Mouse (Mus musculus): ENCODE measurements around the gene Pkn3. TPM values are rescaled to one million over a fixed set of nuclear protein-coding genes. Genes with fewer than 3 reads are reported as not detected.

Gene Pkn3
- 11.5 and 13.2 TPM in 2 replicates for polyA plus RNA-seq (2015; fragmentation: Nextera tagmentation; extraction: Ambion mirVana)

GRCm38 (mm10) chr2:30077502-30078348, at the start of gene Pkn3:
Pkn3 (plus strand) TSS chr2:30077684.
- Histone ChIP-seq H3K36me3 (peaks cover 18% of the 10 kb centered on the region), H3K4me1 (peaks cover 14% of the 10 kb centered on the region), H3K9ac (peak within 1 kb of the TSS; percentile 78), H3K27me3 (no peaks in the 10 kb centered on the region), H3K9me3 (replicated peaks) (no peaks in the 10 kb centered on the region), H3K4me3 (replicated peaks) (peak within 1 kb of the TSS; percentile 75), H3K4me2 (peak within 1 kb of the TSS; percentile 97), H3K27ac (peak within 1 kb of the TSS; percentile 94)
- ATAC-seq (replicated peaks; ENCODE audit: low FRiP score): peak; percentile 79
- WGBS: under 1% methylated on average over 53 of the region's 53 CpGs

- 63% methylated on average over 11 of the region's 11 CpGs for WGBS
- ATAC-seq (replicated peaks; ENCODE audit: low FRiP score): no peak
- no peaks in the 10 kb centered on the region for H3K27me3 ChIP-seq
- H3K9ac ChIP-seq: no peak overlapping the region
- H3K9me3 ChIP-seq (replicated peaks): no peaks in the 10 kb centered on the region
- H3K27ac ChIP-seq: no peak overlapping the region
- H3K4me1 ChIP-seq: no peaks in the 10 kb centered on the region
- peaks cover 67% of the 10 kb centered on the region for H3K36me3 ChIP-seq
- H3K4me3 ChIP-seq (replicated peaks): no peak overlapping the region
- no peak overlapping the region for H3K4me2 ChIP-seq
Measured at GRCm38 (mm10) chr2:30032244-30032846, 45.1 kb upstream of the Pkn3 start.

DNA sequence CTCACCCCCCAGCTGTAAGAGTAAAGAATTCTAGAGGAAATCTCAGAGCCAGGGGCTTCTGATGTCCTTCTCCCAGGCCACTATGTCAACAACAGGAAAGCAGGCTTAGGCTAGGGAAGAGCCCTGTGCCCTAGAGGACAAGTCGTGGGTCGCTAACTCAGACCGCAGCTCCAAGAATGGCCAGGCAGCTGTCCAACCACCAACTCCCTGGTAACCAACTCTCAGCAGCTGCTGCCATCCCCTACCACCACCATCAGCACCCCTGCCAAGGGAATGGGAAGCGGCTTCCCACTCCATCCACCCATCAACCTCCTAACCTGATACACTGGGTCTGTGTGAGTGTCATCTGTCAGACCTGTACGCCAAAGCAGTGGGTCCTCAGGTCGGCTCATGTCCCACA, 44.5 kb upstream of the Pkn3 start:
- Histone ChIP-seq H3K27ac (no peak overlapping the region), H3K4me2 (no peak overlapping the region), H3K9ac (no peak overlapping the region), H3K27me3 (no peaks in the 10 kb centered on the region), H3K4me1 (no peaks in the 10 kb centered on the region), H3K9me3 (replicated peaks) (no peaks in the 10 kb centered on the region), H3K4me3 (replicated peaks) (no peak overlapping the region), H3K36me3 (peaks cover 67% of the 10 kb centered on the region)
- 62% methylated on average over 6 of the region's 6 CpGs for WGBS
- ATAC-seq (replicated peaks; ENCODE audit: low FRiP score): no peak

GRCm38 (mm10) chr2:30037762-30038161, 39.7 kb upstream of the Pkn3 start:
- Histone ChIP-seq H3K27me3 (no peaks in the 10 kb centered on the region), H3K9ac (no peak overlapping the region), H3K27ac (no peak overlapping the region), H3K9me3 (replicated peaks) (no peaks in the 10 kb centered on the region), H3K4me3 (replicated peaks) (no peak overlapping the region), H3K36me3 (peaks cover 26% of the 10 kb centered on the region; the same call in 1 of the 2 replicates), H3K4me2 (no peak overlapping the region), H3K4me1 (0 out of 2 replicates have a peak, but pooled peaks cover 2% of the 10 kb centered on the region)
- ATAC-seq (replicated peaks; ENCODE audit: low FRiP score): no peak
- 76% methylated on average over 2 of the region's 2 CpGs for WGBS

- H3K27me3 ChIP-seq: no peaks in the 10 kb centered on the region
- H3K27ac ChIP-seq: no peak overlapping the region
- H3K9ac ChIP-seq: no peak overlapping the region
- H3K4me2 ChIP-seq: no peak overlapping the region
- no peak overlapping the region for H3K4me3 ChIP-seq (replicated peaks)
- 0 out of 2 replicates have a peak, but pooled peaks cover 3% of the 10 kb centered on the region for H3K4me1 ChIP-seq
- peak; percentile 59; the same call in 1 of the 2 replicates for ATAC-seq (replicated peaks; ENCODE audit: low FRiP score)
- H3K9me3 ChIP-seq (replicated peaks): no peaks in the 10 kb centered on the region
- peaks cover 24% of the 10 kb centered on the region; the same call in 1 of the 2 replicates for H3K36me3 ChIP-seq
- WGBS: 64% methylated on average over 10 of the region's 10 CpGs
Measured at GRCm38 (mm10) chr2:30038370-30038769, 39.1 kb upstream of the Pkn3 start.

DNA sequence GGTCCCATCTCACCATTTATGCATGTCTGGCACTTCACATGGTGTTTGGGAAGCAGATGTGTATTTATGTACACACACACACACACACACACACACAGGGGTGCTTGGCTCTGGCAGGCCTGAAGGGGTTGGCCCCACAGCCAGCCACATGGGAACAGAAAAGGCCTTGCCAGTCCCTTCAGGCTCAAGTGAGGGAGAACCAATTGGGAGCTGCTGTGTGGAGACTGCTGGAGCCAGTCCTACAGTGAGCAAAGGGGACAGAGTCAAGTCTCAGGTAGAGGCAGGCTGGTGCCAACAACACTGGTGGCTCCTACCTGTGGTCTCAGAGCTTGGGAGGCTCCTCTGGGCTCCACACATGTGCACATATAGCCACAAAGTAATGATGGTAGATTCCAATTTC, 37.8 kb upstream of the Pkn3 start:
- Histone ChIP-seq H3K9me3 (replicated peaks) (no peaks in the 10 kb centered on the region), H3K4me1 (0 out of 2 replicates have a peak, but pooled peaks cover 3% of the 10 kb centered on the region), H3K4me2 (no peak overlapping the region), H3K36me3 (peaks cover 25% of the 10 kb centered on the region; the same call in 1 of the 2 replicates), H3K27ac (no peak overlapping the region), H3K27me3 (no peaks in the 10 kb centered on the region), H3K9ac (no peak overlapping the region), H3K4me3 (replicated peaks) (no peak overlapping the region)
- no peak for ATAC-seq (replicated peaks; ENCODE audit: low FRiP score)

DNA sequence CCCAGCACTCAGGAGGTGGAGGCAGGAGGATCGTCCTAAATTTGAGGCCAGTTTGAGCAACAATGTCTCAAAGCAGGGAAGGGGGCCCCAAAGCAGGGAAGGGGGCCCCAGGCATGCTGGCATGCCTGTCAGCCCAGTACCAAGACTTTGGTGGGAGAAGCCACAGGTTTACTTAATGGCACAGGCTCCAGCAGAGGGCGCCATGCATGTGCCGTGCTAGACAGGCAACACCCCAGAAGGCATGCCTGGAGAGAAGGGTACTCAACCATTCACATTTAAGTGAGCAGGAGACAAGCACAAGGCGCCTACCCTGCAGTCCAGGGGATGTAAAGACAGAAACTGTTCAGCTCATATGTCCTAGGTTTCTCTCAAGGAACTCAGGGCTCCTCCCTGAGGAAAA, 35.0 kb upstream of the Pkn3 start:
- 0 out of 2 replicates have a peak, but pooled peaks cover 7% of the 10 kb centered on the region for H3K4me1 ChIP-seq
- 6% methylated on average over 4 of the region's 4 CpGs for WGBS
- peak; percentile 55; the same call in 1 of the 2 replicates for ATAC-seq (replicated peaks; ENCODE audit: low FRiP score)

GRCm38 (mm10) chr2:30044550-30044949, 32.9 kb upstream of the Pkn3 start:
- H3K4me3 ChIP-seq (replicated peaks): no peak overlapping the region
- peaks cover 18% of the 10 kb centered on the region for H3K4me1 ChIP-seq
- no peak for ATAC-seq (replicated peaks; ENCODE audit: low FRiP score)
- H3K27me3 ChIP-seq: no peaks in the 10 kb centered on the region
- H3K36me3 ChIP-seq: peaks cover 26% of the 10 kb centered on the region; the same call in 1 of the 2 replicates
- H3K9ac ChIP-seq: no peak overlapping the region
- no peak overlapping the region for H3K27ac ChIP-seq
- WGBS: 91% methylated on average over 5 of the region's 5 CpGs
- H3K4me2 ChIP-seq: no peak overlapping the region
- H3K9me3 ChIP-seq (replicated peaks): no peaks in the 10 kb centered on the region

More for the DNA sequence above, 35.0 kb upstream of the Pkn3 start:
- Histone ChIP-seq H3K27me3 (no peaks in the 10 kb centered on the region), H3K36me3 (peaks cover 32% of the 10 kb centered on the region; the same call in 1 of the 2 replicates), H3K9ac (no peak overlapping the region), H3K9me3 (replicated peaks) (no peaks in the 10 kb centered on the region), H3K4me3 (replicated peaks) (no peak overlapping the region), H3K27ac (0 out of 2 replicates have a peak overlapping the region, but pooled peaks have one; percentile 42), H3K4me2 (no peak overlapping the region)

GRCm38 (mm10) chr2:30047127-30047526, 30.4 kb upstream of the Pkn3 start:
- Histone ChIP-seq H3K27me3 (no peaks in the 10 kb centered on the region), H3K36me3 (peaks cover 20% of the 10 kb centered on the region; the same call in 1 of the 2 replicates), H3K27ac (no peak overlapping the region), H3K9me3 (replicated peaks) (no peaks in the 10 kb centered on the region), H3K9ac (no peak overlapping the region), H3K4me1 (peaks cover 18% of the 10 kb centered on the region), H3K4me2 (no peak overlapping the region), H3K4me3 (replicated peaks) (no peak overlapping the region)
- ATAC-seq (replicated peaks; ENCODE audit: low FRiP score): no peak
- WGBS: 91% methylated on average over 6 of the region's 6 CpGs

DNA sequence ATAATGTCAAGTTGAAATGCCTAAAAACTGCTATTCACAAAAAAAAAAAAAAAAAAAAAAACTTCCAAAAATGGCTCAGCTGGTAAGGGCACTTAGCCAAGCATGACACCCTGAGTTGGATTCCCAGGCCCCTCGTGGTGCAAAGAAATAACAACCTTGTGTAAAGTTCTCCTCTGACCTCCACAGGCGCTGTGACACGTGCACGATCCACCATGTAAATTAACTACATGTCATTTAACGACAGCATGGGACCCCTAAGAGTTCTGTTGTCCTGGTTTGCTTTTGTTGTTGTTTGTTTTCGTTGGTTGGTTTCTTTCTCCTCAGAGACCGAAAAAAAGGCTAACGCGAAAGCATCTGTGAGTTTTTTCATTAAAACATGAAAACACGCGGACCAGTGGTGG, 29.4 kb upstream of the Pkn3 start:
- 50% methylated on average over 11 of the region's 11 CpGs for WGBS
- ATAC-seq (replicated peaks; ENCODE audit: low FRiP score): no peak
- H3K9me3 ChIP-seq (replicated peaks): no peaks in the 10 kb centered on the region
- H3K9ac ChIP-seq: peak overlapping the region; percentile 62
- H3K4me1 ChIP-seq: peaks cover 15% of the 10 kb centered on the region
- peak overlapping the region; percentile 97 for H3K27ac ChIP-seq
- peak overlapping the region; percentile 67 for H3K4me2 ChIP-seq
- peak overlapping the region; percentile 66 for H3K4me3 ChIP-seq (replicated peaks)
- H3K27me3 ChIP-seq: no peaks in the 10 kb centered on the region
- peaks cover 20% of the 10 kb centered on the region; the same call in 1 of the 2 replicates for H3K36me3 ChIP-seq

- H3K4me3 ChIP-seq (replicated peaks): peak within 1 kb of the TSS; percentile 66
- H3K4me1 ChIP-seq: peaks cover 15% of the 10 kb centered on the region
- no peaks in the 10 kb centered on the region for H3K9me3 ChIP-seq (replicated peaks)
- peak; percentile 95 for ATAC-seq (replicated peaks; ENCODE audit: low FRiP score)
- H3K9ac ChIP-seq: peak within 1 kb of the TSS; percentile 62
- no peaks in the 10 kb centered on the region for H3K27me3 ChIP-seq
- peak within 1 kb of the TSS; percentile 67 for H3K4me2 ChIP-seq
- 1% methylated on average over 54 of the region's 54 CpGs for WGBS
- peak within 1 kb of the TSS; percentile 97 for H3K27ac ChIP-seq
- H3K36me3 ChIP-seq: peaks cover 20% of the 10 kb centered on the region; the same call in 1 of the 2 replicates
Measured at GRCm38 (mm10) chr2:30048699-30049388, 28.6 kb upstream of the Pkn3 start, which contains the start of gene Wdr34. Wdr34 (minus strand) TSS chr2:30048881.
